7 mouse cellular contexts compared by ENCODE assay signal in the genomic region with DNA sequence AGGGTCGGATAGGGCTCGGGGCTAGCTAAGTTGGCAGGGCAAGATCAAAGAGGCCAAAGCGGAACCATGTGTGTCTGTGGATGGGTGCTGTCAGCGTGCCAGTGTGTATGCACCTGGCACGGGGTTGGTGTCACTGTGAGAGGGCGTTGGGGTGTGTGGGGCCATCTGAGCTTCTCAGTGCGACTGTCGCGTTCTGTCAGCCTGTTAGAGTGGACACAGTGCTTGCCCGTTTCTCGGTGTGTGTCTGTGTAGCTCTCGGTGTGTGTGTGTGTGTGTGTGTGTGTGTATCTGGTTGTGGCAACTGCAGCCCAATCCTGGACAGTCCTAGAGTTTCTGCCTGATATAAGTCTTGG. TPM values are rescaled to one million over a fixed set of nuclear protein-coding genes. Genes with fewer than 3 reads are reported as not detected.
A peak's percentile ranks its signal among the peaks of the same experiment; 100 is the strongest.
DNase-seq lines count a peak whose midpoint lies in the region; ATAC-seq lines count a peak whose summit lies in the region.

No protein-coding gene starts in this region.

- 0 out of 2 replicates have a peak, but pooled peaks have one; percentile 9 for ATAC-seq in lung, embryonic 15.5 days (ENCODE audit: borderline replicate concordance, extremely low read depth, low FRiP score, low TSS enrichment)
- ATAC-seq in forebrain, embryonic 13.5 days: no peak
- no peak; the same call in 1 of the 2 replicates for ATAC-seq in kidney, embryonic 15.5 days (replicated peaks; ENCODE audit: low FRiP score)
- ATAC-seq in midbrain, embryonic 12.5 days (ENCODE audit: low FRiP score, low read depth): peak; percentile 2; the same call in 1 of the 2 replicates
- ATAC-seq in erythroid progenitor cell, adult 5-6 weeks (replicated peaks; ENCODE audit: low FRiP score, poor library complexity, severe bottlenecking): no peak

- no peak for DNase-seq in lung, postnatal 10 days
- no peak for DNase-seq in natural killer cell, adult 2 months (ENCODE audit: low spot score in 2 of 2)

- no peaks in the 10 kb centered on the region for H3K36me3 ChIP-seq in lung, embryonic 15.5 days
- H3K36me3 ChIP-seq in forebrain, embryonic 13.5 days (ENCODE audit: poor library complexity, severe bottlenecking): no peaks in the 10 kb centered on the region
- H3K36me3 ChIP-seq in kidney, embryonic 15.5 days: no peaks in the 10 kb centered on the region
- H3K36me3 ChIP-seq in midbrain, embryonic 12.5 days: no peaks in the 10 kb centered on the region

- H3K27ac ChIP-seq in lung, embryonic 15.5 days: no peak overlapping the region
- no peak overlapping the region for H3K27ac ChIP-seq in forebrain, embryonic 13.5 days
- no peak overlapping the region for H3K27ac ChIP-seq in kidney, embryonic 15.5 days
- H3K27ac ChIP-seq in midbrain, embryonic 12.5 days (replicated peaks): no peak overlapping the region

- WGBS in lung, embryonic 15.5 days: under 1% methylated on average over 12 of the region's 12 CpGs
- WGBS in forebrain, embryonic 13.5 days: 0% methylated on average over 12 of the region's 12 CpGs
- 2% methylated on average over 12 of the region's 12 CpGs for WGBS in kidney, embryonic 15.5 days
- WGBS in midbrain, embryonic 12.5 days: under 1% methylated on average over 12 of the region's 12 CpGs

- H3K9me3 ChIP-seq in lung, embryonic 15.5 days: no peaks in the 10 kb centered on the region
- no peaks in the 10 kb centered on the region for H3K9me3 ChIP-seq in forebrain, embryonic 13.5 days (replicated peaks)
- H3K9me3 ChIP-seq in kidney, embryonic 15.5 days (replicated peaks): no peaks in the 10 kb centered on the region
- H3K9me3 ChIP-seq in midbrain, embryonic 12.5 days: no peaks in the 10 kb centered on the region

- 0 out of 2 replicates have a peak overlapping the region, but pooled peaks have one; percentile 2 for H3K9ac ChIP-seq in lung, embryonic 15.5 days
- H3K9ac ChIP-seq in forebrain, embryonic 13.5 days: peak overlapping the region; percentile 74
- 0 out of 2 replicates have a peak overlapping the region, but pooled peaks have one; percentile 29 for H3K9ac ChIP-seq in kidney, embryonic 15.5 days
- H3K9ac ChIP-seq in midbrain, embryonic 12.5 days (replicated peaks): peak overlapping the region; percentile 84

- H3K4me1 ChIP-seq in lung, embryonic 15.5 days: peaks cover 18% of the 10 kb centered on the region
- H3K4me1 ChIP-seq in forebrain, embryonic 13.5 days: peaks cover 36% of the 10 kb centered on the region
- peaks cover 40% of the 10 kb centered on the region for H3K4me1 ChIP-seq in kidney, embryonic 15.5 days
- peaks cover 34% of the 10 kb centered on the region for H3K4me1 ChIP-seq in midbrain, embryonic 12.5 days

- peak overlapping the region; percentile 75 for H3K4me2 ChIP-seq in lung, embryonic 15.5 days
- peak overlapping the region; percentile 86 for H3K4me2 ChIP-seq in forebrain, embryonic 13.5 days
- H3K4me2 ChIP-seq in kidney, embryonic 15.5 days: peak overlapping the region; percentile 80
- H3K4me2 ChIP-seq in midbrain, embryonic 12.5 days (replicated peaks): peak overlapping the region; percentile 94

- peaks cover 88% of the 10 kb centered on the region for H3K27me3 ChIP-seq in lung, embryonic 15.5 days
- H3K27me3 ChIP-seq in forebrain, embryonic 13.5 days: peaks cover 83% of the 10 kb centered on the region
- peaks cover 92% of the 10 kb centered on the region for H3K27me3 ChIP-seq in kidney, embryonic 15.5 days
- peaks cover 85% of the 10 kb centered on the region for H3K27me3 ChIP-seq in midbrain, embryonic 12.5 days

- H3K4me3 ChIP-seq in lung, embryonic 15.5 days: peak overlapping the region; percentile 45
- H3K4me3 ChIP-seq in forebrain, embryonic 13.5 days: peak overlapping the region; percentile 64
- H3K4me3 ChIP-seq in kidney, embryonic 15.5 days (replicated peaks): peak overlapping the region; percentile 52
- H3K4me3 ChIP-seq in midbrain, embryonic 12.5 days: peak overlapping the region; percentile 77

RNA-seq across cellular contexts. Expression of gene Grid1, which starts 0.7 kb away (rescaled TPM):
- polyA plus RNA-seq in lung, embryonic 15.5 days (2015; fragmentation: Nextera tagmentation; extraction: Ambion mirVana): 0.19 and 0.40 TPM in 2 replicates
- 1.2 and 1.7 TPM in 2 replicates for polyA plus RNA-seq in forebrain, embryonic 13.5 days (2015; fragmentation: Nextera tagmentation; extraction: Ambion mirVana)
- 0.67 and 0.81 TPM in 2 replicates for polyA plus RNA-seq in kidney, embryonic 15.5 days (2015; fragmentation: Nextera tagmentation; extraction: Ambion mirVana)
- 1.3 TPM in 2 replicates for polyA plus RNA-seq in midbrain, embryonic 12.5 days (2016; fragmentation: Nextera tagmentation; extraction: Ambion mirVana)
- not detected in 2 replicates for total RNA-seq in erythroid progenitor cell, adult 5-6 weeks (2015; ENCODE audit: low replicate concordance)
- total RNA-seq in erythroid progenitor cell, adult 5-6 weeks (2017; ENCODE audit: low replicate concordance): 0.64 TPM in 1 of 2 replicates, not detected in the other

Comparison
In these comparisons a context has a peak if more than half of its experiments do, and no peak if none do; other contexts are left out.
1. ATAC-seq: peak in lung, embryonic 15.5 days (single experiment) and midbrain, embryonic 12.5 days (single experiment); none in forebrain, embryonic 13.5 days (single experiment), kidney, embryonic 15.5 days (single experiment) and erythroid progenitor cell, adult 5-6 weeks (single experiment).
2. H3K9ac ChIP-seq: peak in every context shown above with its lines; median percentile 84 in midbrain, embryonic 12.5 days; 74 in forebrain, embryonic 13.5 days; 29 in kidney, embryonic 15.5 days; 2 in lung, embryonic 15.5 days.
3. Peak in every context shown above with its lines, with median percentiles within 50 percentile points of each other: H3K4me2 ChIP-seq and H3K4me3 ChIP-seq.